Mouse (Mus musculus): ENCODE results near the gene Zfpl1.

Zfpl1 gene

GRCm38 (mm10) chr19:6097847-6098246, 13.1 kb upstream of the Zfpl1 start:
- no peak for DNase-seq (ENCODE audit: low spot score)

GRCm38 (mm10) chr19:6094119-6094518, 9.4 kb upstream of the Zfpl1 start, which contains the start of gene AC131692.1:
Gene AC131692.1, plus strand, starts transcription at chr19:6094419.
- DNase-seq (ENCODE audit: low spot score): no peak

- DNase-seq (ENCODE audit: low spot score): no peak
These were observed 4.1 kb upstream of the Zfpl1 start for GRCm38 (mm10) chr19:6088841-6089240.

- DNase-seq (ENCODE audit: low spot score): peak; percentile 52
These were observed 692 bp upstream of the Zfpl1 start for GRCm38 (mm10) chr19:6085417-6085879.

- no peak for DNase-seq (ENCODE audit: low spot score)
These were observed 2.6 kb downstream of the Zfpl1 start, which contains the start of gene Gm28374 for GRCm38 (mm10) chr19:6082156-6082555. Gene Gm28374, minus strand, starts transcription at chr19:6082256.

- no peak for DNase-seq (ENCODE audit: low spot score)
These were observed 4.7 kb downstream of the Zfpl1 start, which contains the start of gene Tmem262 for GRCm38 (mm10) chr19:6079983-6080480. Gene Tmem262, plus strand, starts transcription at chr19:6080033.

- peak; percentile 77 for DNase-seq (ENCODE audit: low spot score)
These were observed 8.0 kb downstream of the Zfpl1 start, which contains the start of gene Vps51 for GRCm38 (mm10) chr19:6076564-6077393. Gene Vps51, minus strand, starts transcription at chr19:6077231.

GRCm38 (mm10) chr19:6073889-6074288, 10.9 kb downstream of the Zfpl1 start:
- DNase-seq (ENCODE audit: low spot score): no peak

GRCm38 (mm10) chr19:6071261-6071660, 13.5 kb downstream of the Zfpl1 start:
- DNase-seq (ENCODE audit: low spot score): no peak

- DNase-seq (ENCODE audit: low spot score): no peak
These were observed 14.0 kb downstream of the Zfpl1 start for GRCm38 (mm10) chr19:6070571-6071250.

- no peak for DNase-seq (ENCODE audit: low spot score)
These were observed 14.9 kb downstream of the Zfpl1 start for GRCm38 (mm10) chr19:6069851-6070250.

GRCm38 (mm10) chr19:6068951-6069350, 15.8 kb downstream of the Zfpl1 start:
- DNase-seq (ENCODE audit: low spot score): no peak

GRCm38 (mm10) chr19:6067724-6068415, 16.9 kb downstream of the Zfpl1 start, which contains the start of gene Tm7sf2:
Gene Tm7sf2, minus strand, starts transcription at chr19:6068373.
- peak; percentile 92 for DNase-seq (ENCODE audit: low spot score)

GRCm38 (mm10) chr19:6067011-6067723, 17.6 kb downstream of the Zfpl1 start:
- DNase-seq (ENCODE audit: low spot score): peak; percentile 77

GRCm38 (mm10) chr19:6066571-6066970, 18.2 kb downstream of the Zfpl1 start:
- DNase-seq (ENCODE audit: low spot score): no peak

- DNase-seq (ENCODE audit: low spot score): no peak
These were observed 21.7 kb downstream of the Zfpl1 start for GRCm38 (mm10) chr19:6063081-6063480.

- no peak for DNase-seq (ENCODE audit: low spot score)
These were observed 22.3 kb downstream of the Zfpl1 start for GRCm38 (mm10) chr19:6062418-6062817.

GRCm38 (mm10) chr19:6061641-6062302, 23.0 kb downstream of the Zfpl1 start:
- DNase-seq (ENCODE audit: low spot score): peak; percentile 47

- peak; percentile 91 for DNase-seq (ENCODE audit: low spot score)
These were observed 23.7 kb downstream of the Zfpl1 start, which contains the start of gene Znhit2 for GRCm38 (mm10) chr19:6061021-6061533. Gene Znhit2, plus strand, starts transcription at chr19:6061192.

- no peak for DNase-seq (ENCODE audit: low spot score)
These were observed 25.8 kb downstream of the Zfpl1 start for GRCm38 (mm10) chr19:6058966-6059365.

Data from ovary, postnatal 36 days (tissue).